Mouse (Mus musculus) neural tube, embryonic 10.5 days (tissue): ENCODE data around the gene Ryr2.
"Not testable (repeated sequence)": the region's sequence is repeated elsewhere in the genome, so short reads cannot be mapped to it uniquely, and the experiment has no call there.

Experiments
- DNase-seq: peaks from one replicate; pipeline ENCODE4 v3.0.0-alpha.2; 2017; ENCODE audit warnings: low spot score; ENCODE audit errors: extremely low spot score

Gene Ryr2

DNA sequence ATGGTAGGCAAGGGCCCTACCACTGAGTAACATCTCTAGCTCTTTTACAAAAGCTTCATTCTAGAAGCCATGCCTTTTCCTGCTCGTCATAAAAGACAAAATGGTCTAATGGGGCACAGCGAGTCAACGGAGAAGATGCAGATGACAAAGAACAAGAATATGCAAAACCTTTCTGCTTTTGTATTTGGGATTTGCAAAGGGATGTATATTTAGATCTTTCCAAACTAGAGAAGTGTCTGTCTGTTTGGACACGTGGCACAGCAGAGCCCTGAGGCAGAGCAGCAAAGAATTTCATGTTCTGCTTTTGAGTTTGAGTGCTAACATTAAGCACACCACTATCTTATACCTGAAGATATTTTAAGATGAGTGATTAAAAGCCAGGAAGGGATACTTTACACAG lies 224.4 kb downstream of the Ryr2 start:
- DNase-seq, result no peak

DNA sequence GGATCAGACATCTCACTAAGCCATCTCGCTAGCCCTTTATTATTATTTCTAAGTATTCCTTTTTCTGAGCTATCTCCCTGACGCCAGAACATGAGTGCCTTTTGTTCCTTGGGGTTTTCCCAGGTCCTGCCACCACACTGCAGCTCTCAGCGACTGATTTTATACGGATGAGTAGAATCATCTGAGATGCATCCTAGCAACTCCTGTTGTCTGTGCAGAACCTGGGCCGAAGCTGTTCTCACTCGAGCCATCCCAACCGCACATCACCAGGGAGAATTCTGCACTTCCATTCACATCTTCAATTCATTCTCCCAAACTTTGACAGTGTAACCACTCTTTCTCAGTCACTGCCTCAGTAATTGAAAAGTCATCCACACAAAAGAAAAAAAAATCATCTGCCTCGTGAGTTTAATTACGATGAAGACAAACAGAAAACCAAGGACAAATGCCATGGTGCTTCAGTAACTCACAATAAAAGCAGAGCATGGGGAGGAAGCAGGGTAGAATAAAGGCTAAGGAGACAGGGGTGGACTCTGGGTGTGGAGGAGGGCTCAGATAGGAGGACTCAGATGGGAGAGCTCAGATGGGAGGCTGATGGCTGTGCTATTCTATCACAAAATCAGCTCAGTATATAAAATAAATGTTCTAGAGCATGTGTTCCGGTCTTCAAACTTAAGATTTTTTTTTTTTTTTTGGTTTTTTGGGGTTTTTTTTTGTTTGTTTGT lies 226.1 kb downstream of the Ryr2 start:
- no peak for DNase-seq

DNA sequence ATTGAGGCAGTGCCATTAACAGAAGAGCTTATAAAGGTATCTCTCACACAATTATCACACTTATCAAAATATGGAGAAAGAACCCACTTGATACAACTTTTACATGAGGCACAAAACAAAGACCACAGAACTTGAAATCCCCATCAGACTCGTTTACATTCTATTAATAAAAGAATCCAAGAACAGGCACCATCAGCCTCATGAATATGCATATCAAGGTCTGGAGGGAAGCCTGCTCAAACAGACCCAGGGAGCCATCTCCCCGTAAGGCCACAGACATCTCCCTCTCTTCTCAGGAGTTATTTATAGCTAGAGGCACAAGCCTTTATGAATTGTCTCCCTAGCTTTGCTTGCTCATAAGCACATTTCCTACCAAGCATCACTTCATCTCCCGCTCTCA lies 227.7 kb downstream of the Ryr2 start:
- DNase-seq, result no peak

DNA sequence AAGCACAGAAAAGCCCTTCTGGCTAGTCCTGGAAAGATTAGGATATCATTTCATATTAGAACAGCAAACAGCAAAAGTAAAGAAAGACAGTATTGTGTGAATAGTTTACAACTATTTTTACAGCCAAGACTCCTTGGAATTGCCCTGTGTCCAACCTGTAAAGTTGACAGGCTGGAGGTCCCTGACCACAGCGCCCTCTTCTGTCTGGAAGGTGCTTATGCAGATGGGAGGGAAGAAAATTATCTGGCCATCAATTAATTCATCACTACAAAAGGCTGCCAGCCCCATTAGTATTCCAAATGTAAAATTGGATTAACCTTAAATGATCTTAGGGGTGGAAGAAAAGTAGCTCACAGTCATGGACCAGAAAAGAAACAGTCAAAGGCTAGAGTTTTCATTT lies 231.9 kb downstream of the Ryr2 start:
- no peak for DNase-seq

DNA sequence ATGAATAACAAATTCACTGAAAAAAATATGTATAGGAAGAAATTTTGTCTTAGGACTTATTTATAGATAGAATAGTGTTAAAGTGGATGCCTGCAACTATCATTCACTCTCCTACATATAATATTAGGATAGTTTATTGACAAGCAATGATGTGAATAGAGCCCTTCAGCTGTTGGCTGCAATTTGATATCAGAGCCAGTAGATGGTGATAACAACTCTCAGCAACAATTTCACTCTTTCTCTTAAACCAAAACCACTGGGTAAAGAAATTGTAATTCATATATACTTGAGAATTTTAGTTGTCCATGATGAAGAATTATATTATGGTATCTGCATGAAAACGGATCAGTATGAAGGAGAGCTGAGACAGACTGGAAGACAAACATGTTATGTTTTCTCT lies 236.8 kb downstream of the Ryr2 start:
- no peak for DNase-seq

DNA sequence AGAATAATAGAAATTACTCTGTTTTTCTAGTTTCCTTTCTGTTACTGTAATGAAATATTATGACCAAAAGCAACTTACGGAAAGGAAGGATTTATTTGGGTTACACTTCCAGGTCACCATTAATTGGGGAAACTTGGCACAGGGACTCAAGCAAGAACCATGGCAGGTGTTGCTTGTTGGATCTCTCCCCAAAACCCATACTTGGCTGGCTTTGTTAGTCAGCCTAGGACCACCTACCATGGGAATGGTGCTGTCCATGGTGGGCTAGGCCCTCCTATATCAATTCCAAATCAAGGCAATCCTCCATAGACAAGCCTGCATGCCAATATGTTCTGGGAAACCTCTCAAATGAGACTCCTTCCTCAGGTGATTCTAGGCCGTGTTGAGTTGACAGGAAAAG lies 237.3 kb downstream of the Ryr2 start:
- no peak for DNase-seq

DNA sequence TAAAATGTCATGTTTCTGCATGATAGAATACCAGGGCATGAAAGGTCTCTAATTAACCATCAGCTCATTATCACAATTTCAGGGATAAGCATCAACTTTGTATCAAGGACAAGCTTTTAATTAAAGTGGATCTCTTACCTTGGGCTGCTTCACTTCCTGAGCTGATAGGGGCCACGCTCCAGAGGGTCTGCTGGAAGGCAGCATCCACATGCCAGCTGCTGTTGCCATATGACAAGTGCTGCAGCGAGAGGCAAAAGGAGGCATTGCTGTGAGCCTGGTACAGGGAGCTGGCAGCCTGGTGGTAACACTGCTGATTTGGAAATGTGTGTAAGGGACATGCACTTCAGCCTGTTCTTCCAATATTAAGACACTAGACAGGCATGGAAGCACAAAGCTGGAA lies 237.8 kb downstream of the Ryr2 start:
- no peak for DNase-seq

DNA sequence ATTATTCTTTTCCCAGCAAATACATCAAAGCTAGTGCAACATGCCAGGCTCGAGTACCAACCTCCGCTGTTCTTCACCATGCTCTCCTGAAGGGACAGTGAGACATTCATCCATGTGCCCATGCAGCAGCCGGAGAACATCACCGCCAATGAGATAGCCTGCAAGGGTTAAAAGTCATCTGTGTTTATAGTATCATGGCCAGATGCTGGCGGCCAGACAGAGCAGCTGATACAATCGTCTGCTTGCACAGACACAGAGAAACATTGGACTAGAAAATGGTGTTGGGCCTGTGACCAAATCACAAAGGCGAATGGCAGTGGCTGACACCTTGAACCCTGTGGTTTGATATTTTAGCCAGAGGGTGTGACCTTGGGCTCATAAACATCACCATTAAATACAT lies 238.7 kb downstream of the Ryr2 start:
- no peak for DNase-seq

DNA sequence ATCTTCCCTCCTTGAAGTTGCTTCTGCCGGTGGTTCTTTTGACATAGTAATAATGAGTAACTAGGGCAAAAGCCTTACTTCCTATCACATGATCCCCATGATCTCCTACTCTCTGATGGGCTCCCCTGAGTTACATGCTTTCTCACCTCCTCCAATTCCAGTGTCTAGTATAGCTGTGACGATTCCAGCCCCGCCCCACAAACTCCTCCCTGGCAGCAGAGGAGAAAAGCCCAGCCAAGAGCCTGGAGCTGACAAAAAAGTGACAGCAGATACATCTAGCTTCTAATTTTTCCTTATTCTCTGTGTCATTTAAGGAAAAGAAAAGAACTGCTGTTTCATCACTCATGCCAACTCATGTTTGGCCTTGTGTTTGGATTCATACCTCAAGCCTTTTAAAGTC lies 241.5 kb downstream of the Ryr2 start:
- DNase-seq, result no peak

DNA sequence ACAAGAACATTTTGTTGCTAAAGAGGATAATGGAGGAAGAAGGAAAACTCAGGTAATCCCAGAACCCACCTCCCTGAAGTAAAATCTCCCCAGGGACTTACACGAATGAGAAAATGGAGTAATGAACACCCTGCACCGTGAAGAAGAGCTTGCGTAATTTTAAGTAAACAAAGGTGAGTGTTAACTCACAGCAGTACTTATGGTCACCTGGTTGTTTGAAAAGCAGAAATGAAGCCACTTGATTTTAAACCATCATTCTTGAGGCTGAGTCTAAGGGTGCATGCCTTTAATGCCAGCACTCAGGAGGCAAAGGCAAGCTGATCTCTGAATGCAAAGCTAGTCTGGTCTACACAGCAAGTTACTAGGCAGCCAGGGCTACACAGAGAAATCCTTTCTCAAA lies 255.1 kb downstream of the Ryr2 start:
- no peak for DNase-seq

DNA sequence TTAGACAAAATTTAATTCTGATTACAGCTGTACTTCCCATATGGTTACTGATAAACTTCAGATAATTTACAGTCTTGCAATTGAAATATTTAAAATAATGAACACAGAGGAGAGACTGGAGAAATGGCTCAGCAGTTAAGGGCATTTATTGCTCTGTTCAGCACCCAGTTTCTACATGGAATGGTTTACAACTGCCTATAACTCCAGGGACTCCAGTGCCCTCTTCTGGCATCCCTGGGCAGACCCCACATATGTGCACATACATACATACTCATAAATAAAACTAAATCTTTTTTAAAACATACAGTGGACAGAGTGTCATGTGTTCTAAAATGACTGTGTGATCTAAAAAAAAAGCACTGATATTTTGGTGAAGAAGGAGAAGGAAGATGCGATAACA lies 262.9 kb downstream of the Ryr2 start:
- DNase-seq, result no peak

DNA sequence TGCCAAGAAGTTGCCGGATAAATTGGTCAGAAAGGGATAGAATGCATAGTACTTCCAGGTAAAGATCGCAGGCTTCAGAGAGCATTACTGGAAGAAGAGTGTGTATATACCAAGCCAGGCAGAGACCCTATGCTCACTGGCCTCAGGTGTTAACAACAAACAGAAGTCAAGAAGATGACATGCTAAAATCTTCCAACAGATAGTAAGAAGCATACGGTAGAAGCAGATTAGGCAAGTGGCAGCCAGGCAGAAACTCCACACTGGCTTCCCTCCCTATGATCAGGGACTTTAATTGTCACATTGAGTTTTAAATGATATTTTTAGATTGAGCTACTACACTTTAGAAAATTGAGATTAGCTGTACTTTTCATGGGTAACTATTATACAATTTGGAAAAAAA lies 268.9 kb downstream of the Ryr2 start:
- no peak for DNase-seq

DNA sequence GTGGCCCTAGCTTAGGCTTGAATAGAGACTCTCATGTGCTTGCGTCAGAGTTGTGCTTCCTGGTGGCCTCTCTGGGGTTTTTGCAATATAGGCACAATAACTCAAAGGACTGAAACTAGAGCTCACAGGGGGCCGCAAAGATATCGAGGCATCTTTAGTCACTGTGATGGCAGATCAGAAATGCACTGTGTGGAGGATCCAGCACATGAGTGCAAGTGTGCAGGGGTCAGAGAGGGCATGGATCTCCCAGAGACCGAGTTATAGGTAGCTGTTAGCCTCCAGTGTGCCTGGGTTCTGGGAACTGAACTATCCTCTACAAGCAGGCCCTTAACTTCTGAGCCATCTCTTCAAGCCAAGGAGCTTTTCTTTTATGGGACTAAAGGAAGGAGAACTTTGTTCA lies 269.6 kb downstream of the Ryr2 start:
- no peak for DNase-seq

DNA sequence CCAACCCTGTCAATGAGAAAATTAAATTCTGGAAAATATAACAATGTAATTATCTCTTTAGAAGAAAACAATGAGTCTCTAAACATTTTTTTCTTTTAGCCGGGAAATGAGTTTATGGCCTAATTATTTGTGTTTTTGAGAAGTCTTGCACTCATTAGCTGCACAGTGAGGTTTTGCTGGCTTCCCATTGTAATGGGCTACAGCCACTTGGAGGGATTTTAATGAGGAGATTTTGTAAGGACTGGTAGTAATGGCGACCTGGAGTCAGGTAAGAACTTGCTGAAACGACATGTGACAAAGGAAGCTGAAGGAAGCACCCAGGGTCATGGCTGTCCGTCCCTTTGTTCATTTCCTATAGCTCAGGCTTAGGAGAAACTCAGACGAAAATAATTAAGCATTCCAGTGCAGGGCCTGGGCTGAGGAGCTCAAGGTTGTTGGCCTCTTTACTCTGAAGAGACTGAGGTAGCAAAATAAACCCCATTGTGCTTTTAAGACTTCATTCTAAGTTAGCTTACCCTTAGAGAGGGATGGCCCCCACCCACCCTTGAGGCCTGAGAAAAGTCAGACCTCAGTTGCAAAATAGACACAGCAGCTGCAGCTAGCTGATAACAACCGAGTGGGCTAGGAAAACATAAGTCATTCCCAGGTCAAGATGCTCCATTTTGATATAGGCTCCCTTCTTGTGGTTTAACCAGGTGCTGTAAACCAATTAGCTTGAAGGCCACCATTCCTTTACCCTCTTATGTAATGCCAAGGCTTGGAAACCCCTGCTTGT lies 270.3 kb downstream of the Ryr2 start:
- DNase-seq, result no peak

DNA sequence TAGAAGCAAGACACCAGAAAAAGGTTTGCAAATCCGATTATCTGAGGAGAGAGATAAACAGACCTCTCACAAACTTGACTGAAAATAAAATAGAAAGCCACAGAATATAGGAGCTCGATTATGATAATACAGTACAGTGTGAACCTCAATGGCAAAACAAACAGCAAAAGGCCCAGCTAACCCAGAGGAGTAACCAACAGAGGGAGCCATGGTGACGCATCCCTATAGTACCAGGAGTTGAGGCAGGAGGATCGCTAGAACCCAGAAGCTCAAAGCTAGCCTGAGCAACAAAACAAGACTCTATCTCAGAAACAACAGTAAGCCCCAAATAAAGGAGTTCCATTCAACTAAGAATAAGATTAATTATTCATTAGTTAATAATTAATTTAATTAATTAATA lies 275.5 kb downstream of the Ryr2 start:
- DNase-seq, result no peak

DNA sequence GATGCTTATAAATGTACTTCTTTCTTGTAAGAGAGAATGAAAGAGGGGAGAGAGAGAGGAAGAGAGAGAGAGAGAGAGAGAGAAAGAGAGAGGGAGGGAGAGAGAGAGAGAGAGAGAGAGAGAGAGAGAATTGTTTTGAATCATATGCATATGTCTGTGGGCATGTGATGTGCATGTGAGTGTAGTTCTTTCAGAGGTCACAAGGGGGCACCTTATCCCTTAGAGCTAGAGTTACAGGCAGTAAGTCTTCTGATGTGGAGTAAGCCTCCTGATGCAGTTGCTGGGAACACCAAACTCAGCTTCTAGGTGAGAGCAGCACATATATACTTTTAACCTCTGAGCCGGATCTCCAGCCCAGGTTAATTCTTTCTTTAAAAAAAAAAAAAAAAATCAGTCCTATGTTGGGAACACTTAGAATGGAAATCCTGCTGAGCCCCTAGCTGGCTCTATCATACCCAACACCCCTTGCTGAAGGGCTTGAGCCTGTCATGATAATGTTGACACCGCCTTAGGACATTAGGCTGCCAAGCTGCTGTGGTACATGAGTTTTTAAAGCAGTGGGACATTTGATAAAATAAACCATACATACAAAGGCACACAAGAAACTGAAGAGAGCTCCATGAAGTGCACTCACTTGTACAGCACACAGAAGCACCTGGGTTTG lies 281.1 kb downstream of the Ryr2 start:
- no peak for DNase-seq

DNA sequence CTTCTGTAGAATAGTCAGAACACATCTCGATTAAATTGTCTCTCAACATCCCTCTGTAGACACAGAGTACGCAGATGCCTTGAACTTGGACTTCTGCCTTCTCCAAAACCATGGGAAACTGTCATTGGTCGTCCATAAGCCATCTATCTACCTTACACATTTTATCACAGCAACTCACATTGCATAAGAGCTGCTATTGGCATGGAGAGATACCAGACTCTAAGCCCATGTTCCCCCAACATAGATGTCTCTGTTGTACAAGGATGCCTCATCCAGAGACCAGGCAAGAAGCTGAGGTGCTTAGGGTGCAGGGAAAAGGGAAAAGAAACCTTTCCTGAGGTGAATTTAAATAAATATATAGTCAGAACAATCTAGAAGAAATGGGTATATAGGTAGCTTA lies 288.0 kb downstream of the Ryr2 start:
- DNase-seq, result no peak

DNA sequence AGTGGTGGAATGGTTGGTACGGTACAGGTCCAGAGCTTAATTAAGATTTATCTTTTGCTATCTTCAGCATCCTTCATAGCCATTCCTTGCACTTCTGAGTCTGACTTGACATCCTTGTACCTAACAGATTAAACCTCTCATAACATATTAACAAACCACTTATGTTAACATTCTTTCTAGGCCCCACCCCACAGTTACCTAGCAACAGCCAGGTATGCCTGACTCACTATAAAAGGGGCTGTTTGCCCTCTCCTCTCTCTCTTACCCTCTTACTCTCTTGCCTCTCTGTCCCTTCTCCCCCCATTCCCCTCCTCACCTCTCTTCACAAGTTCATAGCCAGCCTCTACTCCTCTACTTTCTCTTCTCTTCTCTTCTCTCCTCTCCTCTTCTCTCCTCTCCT lies 297.4 kb downstream of the Ryr2 start:
- DNase-seq, result not testable (repeated sequence)

DNA sequence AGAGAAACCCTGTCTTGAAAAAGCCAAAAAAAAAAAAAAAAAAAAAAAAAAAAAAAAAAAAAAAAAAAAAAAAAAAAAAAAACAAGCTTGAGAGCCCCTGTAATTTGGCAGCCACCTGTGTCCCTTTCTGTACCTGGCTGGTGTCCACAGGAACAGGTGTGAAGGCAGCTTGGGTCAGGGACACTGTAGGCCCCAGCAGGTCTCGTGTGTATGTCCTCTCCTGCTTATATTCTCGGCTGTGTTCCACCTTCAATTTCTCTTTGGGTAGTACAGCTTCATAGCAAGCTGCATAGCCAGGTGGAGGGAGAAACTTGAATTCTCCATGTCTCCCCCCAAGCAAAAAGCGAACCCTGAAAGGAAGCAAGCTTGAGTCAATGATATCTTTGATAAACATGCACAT lies 314.2 kb downstream of the Ryr2 start:
- DNase-seq, result no peak

DNA sequence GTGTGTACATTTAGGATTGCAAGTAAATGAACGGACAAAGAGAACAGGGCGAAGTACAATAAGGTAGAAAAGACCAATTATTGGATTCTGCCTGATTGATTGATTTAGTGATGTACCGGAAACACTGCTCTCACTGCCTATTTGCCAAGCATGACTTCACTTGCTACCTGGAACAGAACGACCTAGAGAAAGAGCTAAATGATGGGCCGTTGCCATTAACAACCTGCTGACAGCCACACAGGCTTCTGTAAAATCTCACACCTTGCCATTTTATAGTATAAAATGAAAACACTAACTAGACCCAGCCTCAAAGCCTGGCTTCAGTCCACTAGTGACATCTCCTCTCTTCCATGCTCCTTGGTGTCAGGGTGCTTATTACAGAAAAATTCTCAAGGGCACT lies 316.2 kb downstream of the Ryr2 start:
- DNase-seq, result no peak

DNA sequence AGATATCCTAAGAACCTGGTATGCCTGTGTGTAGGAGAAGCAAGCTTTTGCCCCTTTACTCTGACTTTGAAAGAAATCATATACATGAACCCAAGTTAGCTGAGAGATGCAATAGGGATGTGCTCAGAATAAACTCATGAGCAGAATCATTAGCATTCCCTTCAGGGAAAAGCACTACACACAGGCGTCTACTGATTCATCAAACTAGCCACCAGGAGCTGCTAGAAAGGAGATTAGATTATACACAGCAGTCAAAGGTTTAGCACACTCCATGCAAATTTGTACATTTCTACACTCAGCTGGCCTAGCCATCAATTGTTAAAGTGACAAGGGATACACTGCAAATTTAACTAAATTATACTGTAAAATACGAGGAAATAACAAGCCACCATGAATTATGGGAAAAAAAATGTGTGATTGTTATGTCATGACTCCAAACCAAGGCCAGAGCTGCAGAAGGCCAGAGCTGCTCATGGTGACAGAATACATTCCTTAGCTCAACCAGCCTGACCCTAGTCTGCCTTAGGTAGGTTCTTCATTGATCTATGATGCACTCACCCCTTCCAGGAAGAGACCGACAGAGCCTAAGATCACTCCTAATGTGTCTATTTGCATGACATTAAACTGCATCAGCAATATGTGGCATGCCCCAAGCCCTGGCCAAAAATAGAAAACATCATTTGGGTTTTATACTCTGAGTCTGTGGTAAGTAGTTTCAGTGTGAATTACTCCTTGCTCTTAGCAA lies 324.2 kb downstream of the Ryr2 start:
- no peak for DNase-seq

DNA sequence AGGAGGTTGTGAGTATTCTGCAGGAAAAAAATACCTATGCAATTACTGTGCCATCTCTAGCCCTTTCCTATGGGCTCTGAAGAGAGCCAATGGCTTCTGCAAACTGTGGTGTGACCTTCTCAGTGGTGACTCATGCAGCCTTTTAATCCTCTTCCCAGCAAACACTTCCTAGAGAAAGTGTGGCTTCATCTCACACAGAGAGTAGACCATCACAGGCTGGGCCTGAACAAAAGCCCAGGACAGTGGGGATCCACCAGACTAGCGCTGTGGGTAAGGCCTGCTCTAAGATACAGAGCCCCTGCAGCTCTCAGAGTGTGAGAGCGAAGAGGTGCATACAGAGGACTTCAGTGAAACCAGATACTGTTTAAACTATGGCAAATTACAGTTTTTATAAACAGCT lies 325.7 kb downstream of the Ryr2 start:
- DNase-seq, result no peak
